Mouse (Mus musculus) heart, postnatal 36 days (tissue): ENCODE results near the gene Tut4. TPM values are rescaled to one million over a fixed set of nuclear protein-coding genes. Genes with fewer than 3 reads are reported as not detected.

Source experiments
- DNase-seq, 2 experiments: peaks; one replicate each; pipeline ENCODE4 v3.0.0; 2021 to 2022
- intact Hi-C: fragments of 180-260 bp; cut with DNase I; formaldehyde crosslinking; loops from one replicate; pipeline ENCODE4 v1.15.1; 2025
- total RNA-seq, 2 experiments: library from RNA; stranded (reverse); gene quantifications; 2 replicates each; pipeline ENCODE4 v1.2.3; 2021

The Tut4 gene
- total RNA-seq, 2 experiments from 2014 or later = 17.7 to 26.0 TPM

GRCm38 (mm10) chr4:108482776-108483175 is 23.6 kb downstream of the Tut4 start:
- no peak for DNase-seq
- intact Hi-C loops = no loop called here

GRCm38 (mm10) chr4:108484230-108484629 is 25.0 kb downstream of the Tut4 start:
- DNase-seq = no peak
- intact Hi-C loops = no loop called here

DNA sequence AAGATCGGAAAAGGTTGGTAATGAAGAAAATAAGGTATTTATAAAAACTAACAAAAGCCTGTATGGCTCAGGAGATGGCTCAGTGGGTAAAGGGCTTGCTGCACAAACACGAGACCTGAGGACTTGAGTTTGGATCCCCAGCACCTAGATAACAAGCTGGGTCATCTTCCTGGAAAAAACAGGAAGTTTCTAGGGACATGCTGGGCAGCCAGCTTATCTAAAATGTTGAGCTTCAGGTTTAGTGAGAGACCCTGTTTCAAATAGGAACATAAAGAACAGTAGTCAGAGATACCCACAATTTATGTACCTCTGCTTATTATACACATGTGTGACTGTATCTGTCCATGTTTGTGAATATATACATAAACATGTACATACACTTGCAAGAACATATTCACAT is 43.8 kb downstream of the Tut4 start:
- no peak for DNase-seq
- intact Hi-C loops = no loop called here

GRCm38 (mm10) chr4:108539701-108540100 is 80.5 kb downstream of the Tut4 start:
- no peak for DNase-seq
- intact Hi-C loops = no loop called here

DNA sequence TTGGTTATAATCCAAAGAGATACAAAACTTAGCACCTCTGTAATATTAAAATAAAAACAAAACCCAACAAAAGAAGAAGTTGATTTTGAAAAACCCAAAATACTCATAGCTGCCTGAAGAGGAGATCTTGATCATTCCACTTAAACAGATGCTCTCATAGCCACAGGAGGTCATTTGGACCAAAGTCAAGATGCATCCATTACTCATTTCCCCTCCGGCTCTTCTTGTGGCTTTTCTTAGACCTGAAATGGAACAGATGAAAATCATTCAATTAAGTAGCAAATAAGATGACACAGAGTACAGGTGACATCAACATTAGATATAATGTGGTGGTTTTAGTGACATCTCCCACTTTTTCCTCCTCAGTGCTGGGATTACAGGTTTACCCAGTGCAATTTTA is 105.8 kb downstream of the Tut4 start:
- intact Hi-C loops = no loop called here
- DNase-seq = no peak

DNA sequence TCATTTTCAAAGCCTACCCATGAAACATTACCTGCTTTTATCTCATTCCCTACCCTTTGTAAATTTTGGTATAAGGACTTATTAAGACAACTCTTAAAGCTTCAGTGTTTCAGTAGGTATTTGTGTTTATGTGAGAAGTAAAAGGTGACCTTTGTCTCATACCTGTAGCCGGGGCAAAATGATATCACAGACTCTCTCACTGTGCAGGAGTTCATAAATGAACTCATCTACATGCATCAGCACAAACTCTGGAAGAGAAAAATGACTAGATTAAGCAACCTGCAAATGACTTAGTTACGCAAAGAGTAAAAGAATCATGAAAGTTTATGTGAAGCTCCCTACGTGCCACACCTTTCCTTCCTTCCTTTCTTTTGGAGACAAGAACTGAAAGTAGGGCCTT is 113.4 kb downstream of the Tut4 start:
- intact Hi-C loops = no loop called here
- DNase-seq = no peak

- intact Hi-C loops = loop anchor here (2.0 to 5.0 kb wide), 2 partner anchors 42 to 242 kb away; no protein-coding TSS in a partner anchor
- DNase-seq = peak; percentile 96 to 98
These were observed 119.9 kb downstream of the Tut4 start, which contains the start of the genes Prpf38a and Orc1 for GRCm38 (mm10) chr4:108578840-108579742. Gene Prpf38a, minus strand, starts transcription at chr4:108579336. Gene Orc1, plus strand, starts transcription at chr4:108579423.

GRCm38 (mm10) chr4:108579743-108580411 is 120.7 kb downstream of the Tut4 start:
- intact Hi-C loops = loop anchor here (2.0 to 5.0 kb wide), 2 partner anchors 41 to 243 kb away; no protein-coding TSS in a partner anchor
- no peak for DNase-seq

DNA sequence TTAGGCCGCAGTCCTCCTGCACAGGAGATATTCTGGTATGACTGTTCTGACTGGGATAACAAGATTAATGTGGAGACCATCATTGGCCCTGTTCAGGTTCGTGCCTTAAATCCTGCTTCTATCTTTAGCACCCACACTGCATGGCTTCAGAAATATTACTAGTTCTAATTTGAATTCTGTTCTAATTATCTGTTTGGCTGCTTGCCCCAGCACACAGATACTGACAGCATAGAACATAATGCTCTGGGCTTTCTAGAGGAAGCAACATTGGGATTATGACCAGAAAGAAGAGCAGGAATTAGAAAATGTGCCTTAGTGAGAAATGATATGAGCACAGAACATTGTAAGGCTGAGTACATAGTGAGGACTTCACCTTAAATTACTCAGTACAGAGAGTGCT is 134.2 kb downstream of the Tut4 start:
- intact Hi-C loops = no loop called here

GRCm38 (mm10) chr4:108595785-108596184 is 136.6 kb downstream of the Tut4 start:
- intact Hi-C loops = no loop called here
- DNase-seq = no peak

More for the DNA sequence above, 134.2 kb downstream of the Tut4 start:
- DNase-seq = no peak

DNA sequence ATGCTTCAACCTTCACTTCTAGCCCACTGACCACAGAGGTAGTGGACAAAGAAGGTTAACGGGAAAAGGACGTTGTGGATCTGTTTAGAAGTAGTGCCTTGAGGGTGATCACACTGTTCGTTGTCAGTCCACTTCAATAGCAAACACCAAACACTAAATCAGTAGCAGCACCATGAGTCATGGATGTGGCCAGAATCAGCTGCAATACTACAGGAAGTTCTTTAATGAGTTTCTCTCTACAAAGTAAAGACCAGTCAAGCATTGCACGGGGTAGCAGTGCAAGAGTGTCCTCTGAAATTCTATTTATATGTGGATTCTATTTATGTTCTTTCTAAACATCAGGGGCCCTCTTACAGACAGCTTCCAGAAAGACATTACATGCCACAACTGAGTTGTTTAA is 139.1 kb downstream of the Tut4 start:
- DNase-seq = no peak
- intact Hi-C loops = no loop called here

DNA sequence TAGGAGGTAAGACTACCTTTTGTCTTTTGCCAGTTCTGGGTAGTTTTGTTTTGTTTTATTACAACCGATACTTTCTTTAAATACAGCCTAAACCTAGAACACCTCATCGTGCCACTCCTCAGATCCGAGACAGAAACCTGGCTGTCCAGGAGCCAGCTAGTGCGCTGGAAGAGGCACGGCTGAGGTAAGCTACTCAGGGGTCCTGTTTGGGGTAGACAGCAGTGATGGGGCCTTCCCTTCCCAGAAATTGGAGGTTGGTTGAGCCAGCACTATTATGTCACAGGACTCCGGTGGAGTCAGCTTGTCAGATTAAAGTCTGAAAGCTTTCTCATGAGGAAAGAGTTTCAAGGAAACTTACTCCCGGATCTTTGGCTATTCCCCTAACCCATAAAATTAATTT is 142.6 kb downstream of the Tut4 start:
- no peak for DNase-seq
- intact Hi-C loops = no loop called here

GRCm38 (mm10) chr4:108608651-108609050 is 149.4 kb downstream of the Tut4 start:
- intact Hi-C loops = no loop called here
- no peak for DNase-seq

Other genes with a start within 250 kb of the Tut4 start
- gene Zyg11a, start 241.4 kb upstream of the Tut4 start, total RNA-seq = under 1 TPM in 1 of 2 experiments, not detected in 1; 0.14 TPM
- gene Zyg11b, start 158.3 kb upstream of the Tut4 start, total RNA-seq = 10 to 100 TPM; 37.8 to 39.9 TPM
- 10 to 100 TPM; 31.8 to 38.1 TPM for gene Coa7, start 131.3 kb upstream of the Tut4 start, total RNA-seq
- gene Shisal2a, start 76.1 kb upstream of the Tut4 start, total RNA-seq = not detected
- gene Gpx7, start 52.5 kb upstream of the Tut4 start, total RNA-seq = 1 to 10 TPM; 8.9 to 9.9 TPM
- gene Prpf38a, start 119.9 kb downstream of the Tut4 start, total RNA-seq = 10 to 100 TPM; 15.3 to 18.4 TPM
- under 1 TPM in 1 of 2 experiments, not detected in 1; 0.19 TPM for gene Orc1, start 120.0 kb downstream of the Tut4 start, total RNA-seq
- 10 to 100 TPM; 15.6 to 16.3 TPM for gene Cc2d1b, start 160.5 kb downstream of the Tut4 start, total RNA-seq